Mouse (Mus musculus): ENCODE data around the gene Olfr1416. TPM values are rescaled to one million over a fixed set of nuclear protein-coding genes. Genes with fewer than 3 reads are reported as not detected.

Olfr1416 gene
- total and polyA plus RNA-seq, 3 experiments: not detected

DNA sequence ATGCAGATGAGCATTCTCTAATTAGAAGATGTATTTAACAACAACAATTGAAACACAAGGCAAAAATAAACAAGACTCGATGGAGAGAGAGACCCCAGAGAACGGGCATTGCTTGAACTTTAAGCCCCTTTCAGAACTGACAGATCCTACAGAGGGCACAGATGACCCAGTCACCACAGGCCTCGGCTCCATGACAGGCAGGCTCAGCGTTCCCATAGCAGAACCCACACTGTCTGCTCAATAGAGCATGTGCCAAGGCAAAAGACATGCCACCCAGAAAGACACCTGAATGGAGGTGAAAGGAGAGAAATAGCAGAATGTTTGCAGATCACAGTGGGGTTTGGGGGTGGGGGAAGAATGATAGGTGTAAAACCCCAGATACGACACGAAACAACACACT, 26.5 kb downstream of the Olfr1416 start:
- peaks cover 2% of the 10 kb centered on the region for H3K9me3 ChIP-seq (replicated peaks; ENCODE audit: low read length)
- no peak overlapping the region for H3K4me2 ChIP-seq (ENCODE audit: insufficient read depth, low read depth, poor library complexity, severe bottlenecking)
- DNase-seq (ENCODE audit: extremely low read depth): no peak
- H3K36me3 ChIP-seq (replicated peaks in 1 of 2; ENCODE audit: control insufficient read depth in 1 of 2, insufficient read depth in 1 of 2, low read length in 1 of 2): peaks cover 65 to 92% of the 10 kb centered on the region in 2 experiments
- no peak overlapping the region for H3K9ac ChIP-seq (ENCODE audit: insufficient read depth, low read depth)
- H3K79me2 ChIP-seq (replicated peaks; ENCODE audit: control insufficient read depth, extremely low read depth, insufficient read depth, poor library complexity, severe bottlenecking): no peaks in the 10 kb centered on the region
- H3K27ac ChIP-seq (ENCODE audit: insufficient read depth, low read depth): no peak overlapping the region
- dilution Hi-C loops (cut with MboI; ENCODE audit: extremely low pct_ligation_motif_present, extremely low pct_unique_long_range_greater_than_20kb, low sequenced_read_pairs): no loop called here
- H3K27me3 ChIP-seq (replicated peaks): no peaks in the 10 kb centered on the region
- TF ChIP-seq ZKSCAN1 (IDR thresholded peaks at IDR 0.05; ENCODE audit: borderline replicate concordance, low read depth, low read length) (no peak), ZMIZ1 (IDR thresholded peaks at IDR 0.05; ENCODE audit: low read depth, low read length) (no peak), RAD21 (IDR thresholded peaks at IDR 0.05; ENCODE audit: low read depth, low read length) (no peak), MAFK (IDR thresholded peaks at IDR 0.05; ENCODE audit: insufficient replicate concordance, low read length) (no peak), CHD2 (IDR thresholded peaks at IDR 0.05; ENCODE audit: low read length) (no peak), SIN3A (IDR thresholded peaks at IDR 0.05; ENCODE audit: low read length) (no peak), ETS1 (conservative IDR thresholded peaks at IDR 0.05; ENCODE audit: low read depth, low read length) (no peak), HCFC1 (IDR thresholded peaks at IDR 0.05; ENCODE audit: low read depth, low read length) (no peak), TCF12 (IDR thresholded peaks at IDR 0.05; ENCODE audit: low read depth, low read length) (no peak), BHLHE40 (IDR thresholded peaks at IDR 0.05; ENCODE audit: low read depth, low read length) (no peak), RCOR1 (conservative IDR thresholded peaks at IDR 0.05; ENCODE audit: low read depth, low read length) (no peak), CTCF (conservative IDR thresholded peaks at IDR 0.05 in 1 of 2, IDR thresholded peaks at IDR 0.05 in 1 of 2; ENCODE audit: low read depth in 2 of 2, low read length in 2 of 2) (no peak), TBP (conservative IDR thresholded peaks at IDR 0.05; ENCODE audit: low read depth, low read length) (no peak), ELF1 (IDR thresholded peaks at IDR 0.05; ENCODE audit: low read depth, low read length) (no peak), EP300 (IDR thresholded peaks at IDR 0.05; ENCODE audit: low read length) (no peak), POLR2A (IDR thresholded peaks at IDR 0.05; ENCODE audit: low read depth, low read length) (no peak), USF2 (conservative IDR thresholded peaks at IDR 0.05; ENCODE audit: low read depth, low read length) (no peak), JUND (conservative IDR thresholded peaks at IDR 0.05; ENCODE audit: low read depth, low read length) (no peak)
- no peaks in the 10 kb centered on the region for H3K4me1 ChIP-seq (ENCODE audit: control insufficient read depth in 1 of 2, insufficient read depth in 2 of 2)
- in situ Hi-C loops (cut with MboI; ENCODE audit: low pct_ligation_motif_present, low pct_unique_long_range_greater_than_20kb, low sequenced_read_pairs): no loop called here
- no peak overlapping the region for H3K4me3 ChIP-seq (replicated peaks in 1 of 3; ENCODE audit: low read depth in 2 of 3, low read length in 2 of 3, poor library complexity in 1 of 3)

DNA sequence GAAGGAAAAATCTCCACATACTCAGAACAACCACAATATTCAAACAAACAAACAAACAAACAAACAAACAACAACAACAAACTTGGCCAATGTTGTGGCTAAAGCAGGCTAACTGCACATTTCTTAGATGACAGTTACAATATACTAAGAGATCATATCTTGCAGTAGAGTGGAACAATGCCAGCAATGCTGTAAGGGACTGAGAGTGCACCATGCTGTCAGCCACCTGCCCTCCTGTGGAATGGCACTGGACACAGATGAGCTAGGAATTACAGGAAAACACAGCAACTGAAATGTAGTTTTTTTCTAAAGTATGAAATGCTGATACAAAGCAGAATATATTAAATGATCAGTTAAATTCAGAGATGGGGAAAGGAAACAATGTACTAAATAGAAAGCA, 27.2 kb downstream of the Olfr1416 start:
- Histone ChIP-seq H3K9me3 (replicated peaks; ENCODE audit: low read length) (peaks cover 2% of the 10 kb centered on the region), H3K4me1 (ENCODE audit: control insufficient read depth in 1 of 2, insufficient read depth in 2 of 2) (no peaks in the 10 kb centered on the region), H3K4me2 (ENCODE audit: insufficient read depth, low read depth, poor library complexity, severe bottlenecking) (no peak overlapping the region), H3K79me2 (replicated peaks; ENCODE audit: control insufficient read depth, extremely low read depth, insufficient read depth, poor library complexity, severe bottlenecking) (no peaks in the 10 kb centered on the region), H3K9ac (ENCODE audit: insufficient read depth, low read depth) (no peak overlapping the region), H3K27ac (ENCODE audit: insufficient read depth, low read depth) (no peak overlapping the region), H3K36me3 (replicated peaks in 1 of 2; ENCODE audit: control insufficient read depth in 1 of 2, insufficient read depth in 1 of 2, low read length in 1 of 2) (peaks cover 66 to 92% of the 10 kb centered on the region in 2 experiments), H3K4me3 (replicated peaks in 1 of 3; ENCODE audit: low read depth in 2 of 3, low read length in 2 of 3, poor library complexity in 1 of 3) (no peak overlapping the region), H3K27me3 (replicated peaks) (no peaks in the 10 kb centered on the region)
- in situ Hi-C loops (cut with MboI; ENCODE audit: low pct_ligation_motif_present, low pct_unique_long_range_greater_than_20kb, low sequenced_read_pairs): no loop called here
- no peak for TF ChIP-seq NRF1 (IDR thresholded peaks at IDR 0.05; ENCODE audit: low read depth, low read length)
- no peak for TF ChIP-seq POLR2AphosphoS2 (IDR thresholded peaks at IDR 0.05; ENCODE audit: low read depth, low read length)
- no peak for TF ChIP-seq MXI1 (IDR thresholded peaks at IDR 0.05; ENCODE audit: low read depth, low read length)
- TF ChIP-seq RAD21 (IDR thresholded peaks at IDR 0.05; ENCODE audit: low read depth, low read length): no peak
- dilution Hi-C loops (cut with MboI; ENCODE audit: extremely low pct_ligation_motif_present, extremely low pct_unique_long_range_greater_than_20kb, low sequenced_read_pairs): no loop called here
- DNase-seq (ENCODE audit: extremely low read depth): no peak

Measured in CH12.LX (cell line).